Mouse (Mus musculus) midbrain, embryonic 16.5 days (tissue): ENCODE measurements around the gene Unc13b. TPM values are rescaled to one million over a fixed set of nuclear protein-coding genes. Genes with fewer than 3 reads are reported as not detected.

ENCODE experiments used
- ATAC-seq: fragments of 200-750 bp; cut with Nextera tagmentation; 2 replicates; pipeline ENCODE4 v1.8.0; 2017; ENCODE audit warnings: moderate TSS enrichment
- H3K27ac ChIP-seq: fragments of 300-500 bp; sonication (generic); 2 replicates; pipeline ENCODE4 v1.5.1; 2014; ENCODE audit warnings: mild to moderate bottlenecking, low read length, mixed read lengths
- H3K27me3 ChIP-seq: fragments of 300-500 bp; sonication (generic); 2 replicates; pipeline ENCODE4 v1.6.1; 2014; ENCODE audit warnings: low read depth, low read length, mixed read lengths; ENCODE audit not compliant: control insufficient read depth, insufficient read depth
- H3K36me3 ChIP-seq: fragments of 300-500 bp; sonication (generic); 2 replicates; pipeline ENCODE4 v1.6.1; 2014; ENCODE audit warnings: mild to moderate bottlenecking, low read length, moderate library complexity, mixed read lengths; ENCODE audit not compliant: control insufficient read depth, insufficient read depth
- H3K4me1 ChIP-seq: fragments of 300-500 bp; sonication (generic); 2 replicates; pipeline ENCODE4 v1.6.1; 2014; ENCODE audit warnings: mild to moderate bottlenecking, low read length, mixed read lengths; ENCODE audit not compliant: control insufficient read depth, insufficient read depth
- H3K4me2 ChIP-seq: fragments of 300-500 bp; sonication (generic); 2 replicates; pipeline ENCODE4 v1.6.1; 2014; ENCODE audit warnings: mild to moderate bottlenecking, low read length, mixed read lengths
- H3K4me3 ChIP-seq: fragments of 300-500 bp; sonication (generic); 2 replicates; pipeline ENCODE4 v1.5.1; 2014; ENCODE audit warnings: low read depth, mild to moderate bottlenecking, low read length, moderate library complexity, mixed read lengths
- H3K9ac ChIP-seq: fragments of 300-500 bp; sonication (generic); 2 replicates; pipeline ENCODE4 v1.6.1; 2014; ENCODE audit warnings: low read depth, low read length, mixed read lengths
- H3K9me3 ChIP-seq: fragments of 300-500 bp; sonication (generic); replicated peaks from 2 replicates; pipeline ENCODE4 v1.6.1; 2014; ENCODE audit warnings: mild to moderate bottlenecking, low read length, mixed read lengths; ENCODE audit not compliant: control insufficient read depth, poor library complexity, severe bottlenecking
- WGBS: fragments of 180-500 bp; shearing (Covaris S2); extraction: QIAGEN DNeasy Blood & Tissue Kit; methylation state at CpG from one replicate; pipeline ENCODE4 v1.1.7; 2014; 5-methylcytosine and 5-hydroxymethylcytosine counted together
- polyA plus RNA-seq: library from polyadenylated mRNA; unstranded; fragments of >200 nt; fragmentation: Nextera tagmentation; extraction: Ambion mirVana; gene quantifications from 2 replicates; pipeline ENCODE4 v1.2.1, GENCODE M21; 2015

Gene Unc13b
- polyA plus RNA-seq, 1 experiment from 2014 or later: 19.5 TPM

- peak; percentile 4; the same call in 1 of the 2 replicates for ATAC-seq
- Histone ChIP-seq H3K36me3 (peaks cover 36% of the 10 kb centered on the region), H3K4me2 (peak overlapping the region; percentile 62), H3K4me3 (peak overlapping the region; percentile 60), H3K9ac (peak overlapping the region; percentile 67), H3K9me3 (no peaks in the 10 kb centered on the region), H3K4me1 (peaks cover 14% of the 10 kb centered on the region), H3K27me3 (no peaks in the 10 kb centered on the region), H3K27ac (peak overlapping the region; percentile 93)
- 86% methylated on average over 14 of the region's 14 CpGs for WGBS
These were observed 34.1 kb upstream of the Unc13b start for GRCm38 (mm10) chr4:43024673-43025072.

GRCm38 (mm10) chr4:43025084-43025960 is 33.4 kb upstream of the Unc13b start, which contains the start of gene Pigo:
Gene Pigo, minus strand, starts transcription at chr4:43025819.
- 9% methylated on average over 42 of the region's 42 CpGs for WGBS
- H3K27ac ChIP-seq: peak within 1 kb of the TSS; percentile 93
- peak within 1 kb of the TSS; percentile 60 for H3K4me3 ChIP-seq
- H3K9ac ChIP-seq: peak within 1 kb of the TSS; percentile 67
- ATAC-seq: peak; percentile 96
- H3K27me3 ChIP-seq: no peaks in the 10 kb centered on the region
- H3K36me3 ChIP-seq: peaks cover 34% of the 10 kb centered on the region
- no peaks in the 10 kb centered on the region for H3K9me3 ChIP-seq
- peak within 1 kb of the TSS; percentile 62 for H3K4me2 ChIP-seq
- H3K4me1 ChIP-seq: peaks cover 19% of the 10 kb centered on the region

GRCm38 (mm10) chr4:43029121-43029520 is 29.6 kb upstream of the Unc13b start:
- Histone ChIP-seq H3K4me2 (no peak overlapping the region), H3K36me3 (peaks cover 19% of the 10 kb centered on the region), H3K27me3 (no peaks in the 10 kb centered on the region), H3K4me3 (no peak overlapping the region), H3K9ac (no peak overlapping the region), H3K4me1 (peaks cover 27% of the 10 kb centered on the region), H3K27ac (no peak overlapping the region), H3K9me3 (no peaks in the 10 kb centered on the region)
- 93% methylated on average over 7 of the region's 7 CpGs for WGBS
- ATAC-seq: no peak

DNA sequence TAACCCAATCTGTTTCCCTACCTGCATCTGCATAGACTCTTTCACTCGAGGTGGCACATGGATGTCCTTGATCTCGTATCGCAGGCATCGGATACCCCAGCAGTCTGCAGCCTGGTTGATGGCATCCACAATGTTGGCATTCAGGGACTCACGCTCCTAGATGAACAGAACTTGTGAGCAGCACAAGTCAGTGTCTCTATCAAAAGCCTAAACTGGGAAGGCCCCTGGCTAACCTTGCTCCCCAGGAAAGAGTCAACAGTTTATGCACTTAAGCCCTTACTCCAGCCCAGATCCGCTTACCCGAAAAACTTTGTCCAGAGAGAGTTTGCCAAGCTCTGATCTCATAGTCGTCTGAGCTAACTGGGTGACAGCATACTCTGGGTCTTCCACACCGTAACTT is 29.0 kb upstream of the Unc13b start:
- Histone ChIP-seq H3K27me3 (no peaks in the 10 kb centered on the region), H3K27ac (no peak overlapping the region), H3K36me3 (peaks cover 25% of the 10 kb centered on the region), H3K4me2 (no peak overlapping the region), H3K4me3 (no peak overlapping the region), H3K4me1 (peaks cover 21% of the 10 kb centered on the region), H3K9me3 (no peaks in the 10 kb centered on the region), H3K9ac (no peak overlapping the region)
- WGBS: 95% methylated on average over 9 of the region's 9 CpGs
- no peak for ATAC-seq

- no peak for ATAC-seq
- H3K36me3 ChIP-seq: peaks cover 26% of the 10 kb centered on the region
- WGBS: 75% methylated on average over 9 of the region's 9 CpGs
- peaks cover 19% of the 10 kb centered on the region for H3K4me1 ChIP-seq
- H3K27ac ChIP-seq: no peak overlapping the region
- H3K9me3 ChIP-seq: no peaks in the 10 kb centered on the region
- H3K9ac ChIP-seq: peak overlapping the region; percentile 91
- H3K4me2 ChIP-seq: peak overlapping the region; percentile 79
- H3K4me3 ChIP-seq: peak overlapping the region; percentile 80
- H3K27me3 ChIP-seq: no peaks in the 10 kb centered on the region
These were observed 28.4 kb upstream of the Unc13b start for GRCm38 (mm10) chr4:43030352-43030751.

DNA sequence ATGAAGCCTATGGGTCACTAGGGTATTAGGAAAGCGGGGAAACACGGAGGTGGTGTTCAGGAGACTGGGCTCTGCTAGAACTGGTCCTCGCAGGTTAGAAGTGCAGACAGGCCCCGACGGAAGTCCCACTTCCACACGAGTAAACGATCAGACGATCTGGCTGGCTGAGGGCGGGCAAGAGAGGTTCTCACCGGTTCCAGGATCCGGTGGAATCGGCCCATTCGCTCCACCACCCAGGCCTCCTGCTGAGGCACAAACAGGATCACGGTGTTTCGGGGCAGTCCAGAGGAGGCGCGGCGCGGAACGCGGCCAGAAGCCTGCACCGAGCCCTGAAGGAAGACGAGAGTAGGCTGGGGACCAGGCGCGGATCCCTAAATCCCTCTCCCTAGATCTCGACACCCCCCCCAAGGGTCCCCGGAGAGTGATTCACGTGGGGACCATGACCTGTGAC is 27.9 kb upstream of the Unc13b start:
- Histone ChIP-seq H3K9me3 (no peaks in the 10 kb centered on the region), H3K9ac (peak overlapping the region; percentile 91), H3K27me3 (no peaks in the 10 kb centered on the region), H3K27ac (peak overlapping the region; percentile 89), H3K36me3 (peaks cover 28% of the 10 kb centered on the region), H3K4me1 (peaks cover 19% of the 10 kb centered on the region), H3K4me2 (peak overlapping the region; percentile 79), H3K4me3 (peak overlapping the region; percentile 80)
- under 1% methylated on average over 28 of the region's 28 CpGs for WGBS
- peak; percentile 66 for ATAC-seq

GRCm38 (mm10) chr4:43031237-43031995 is 27.3 kb upstream of the Unc13b start, which contains the start of gene Stoml2:
Gene Stoml2, minus strand, starts transcription at chr4:43031710.
- peak within 1 kb of the TSS; percentile 91 for H3K9ac ChIP-seq
- under 1% methylated on average over 38 of the region's 38 CpGs for WGBS
- peaks cover 19% of the 10 kb centered on the region for H3K4me1 ChIP-seq
- H3K27me3 ChIP-seq: no peaks in the 10 kb centered on the region
- peaks cover 29% of the 10 kb centered on the region for H3K36me3 ChIP-seq
- peak within 1 kb of the TSS; percentile 89 for H3K27ac ChIP-seq
- H3K4me3 ChIP-seq: peak within 1 kb of the TSS; percentile 80
- no peaks in the 10 kb centered on the region for H3K9me3 ChIP-seq
- ATAC-seq: peak; percentile 96
- peak within 1 kb of the TSS; percentile 79 for H3K4me2 ChIP-seq

DNA sequence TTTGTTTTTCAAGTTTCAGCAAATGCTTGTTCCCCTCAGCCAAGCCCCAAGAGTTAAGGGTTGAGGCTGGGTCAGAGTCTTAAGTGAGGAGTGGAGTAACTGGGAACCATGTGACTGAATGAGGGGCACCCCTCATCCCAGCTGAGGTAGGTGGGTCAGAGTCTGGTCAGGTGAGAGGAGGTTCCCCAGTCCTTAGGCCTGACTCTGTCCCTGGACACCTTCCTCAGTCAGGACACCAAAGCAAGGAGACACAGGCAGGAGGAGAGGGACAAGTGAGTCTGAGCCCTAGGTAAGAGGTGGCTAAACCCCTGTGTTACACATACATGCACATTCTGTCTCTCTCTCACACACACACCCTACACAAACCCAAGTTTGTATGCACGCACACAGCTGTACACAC is 26.3 kb upstream of the Unc13b start:
- H3K27me3 ChIP-seq: no peaks in the 10 kb centered on the region
- WGBS: 93% methylated on average over 1 of the region's 1 CpGs
- peaks cover 29% of the 10 kb centered on the region for H3K36me3 ChIP-seq
- no peak overlapping the region for H3K4me3 ChIP-seq
- H3K9me3 ChIP-seq: no peaks in the 10 kb centered on the region
- ATAC-seq: no peak
- H3K4me2 ChIP-seq: no peak overlapping the region
- H3K9ac ChIP-seq: no peak overlapping the region
- peak overlapping the region; percentile 89 for H3K27ac ChIP-seq
- H3K4me1 ChIP-seq: peaks cover 21% of the 10 kb centered on the region
